Mouse (Mus musculus): ENCODE data around the gene Col23a1.
"Not testable (repeated sequence)": the region's sequence is repeated elsewhere in the genome, so short reads cannot be mapped to it uniquely, and the experiment has no call there.

Gene Col23a1

GRCm38 (mm10) chr11:51597553-51597952 lies 307.8 kb downstream of the Col23a1 start:
- DNase-seq: no peak

- DNase-seq: no peak
Observed at GRCm38 (mm10) chr11:51602253-51602652, 312.5 kb downstream of the Col23a1 start.

- DNase-seq: peak; percentile 95
Observed at GRCm38 (mm10) chr11:51605602-51606446, 316.1 kb downstream of the Col23a1 start.

GRCm38 (mm10) chr11:51606447-51607095 lies 316.9 kb downstream of the Col23a1 start, which contains the start of gene Hnrnpab:
Gene Hnrnpab, minus strand, starts transcription at chr11:51606847.
- peak; percentile 98 for DNase-seq

GRCm38 (mm10) chr11:51607096-51607738 lies 317.5 kb downstream of the Col23a1 start:
- DNase-seq: no peak

- no peak for DNase-seq
Observed at GRCm38 (mm10) chr11:51609266-51609909, 319.7 kb downstream of the Col23a1 start.

GRCm38 (mm10) chr11:51609940-51610339 lies 320.2 kb downstream of the Col23a1 start:
- DNase-seq: not testable (repeated sequence)

GRCm38 (mm10) chr11:51614256-51614655 lies 324.5 kb downstream of the Col23a1 start:
- no peak for DNase-seq

- DNase-seq: peak; percentile 36
Observed at GRCm38 (mm10) chr11:51615129-51615528, 325.4 kb downstream of the Col23a1 start.

GRCm38 (mm10) chr11:51615601-51616000 lies 325.9 kb downstream of the Col23a1 start:
- DNase-seq: peak; percentile 83

- DNase-seq: not testable (repeated sequence)
Observed at GRCm38 (mm10) chr11:51616113-51616512, 326.4 kb downstream of the Col23a1 start.

- DNase-seq: peak; percentile 82
Observed at GRCm38 (mm10) chr11:51617693-51618092, 328.0 kb downstream of the Col23a1 start.

GRCm38 (mm10) chr11:51618894-51619408 lies 329.2 kb downstream of the Col23a1 start:
- DNase-seq: no peak

- peak; percentile 97 for DNase-seq
Observed at GRCm38 (mm10) chr11:51619409-51620060, 329.8 kb downstream of the Col23a1 start, which contains the start of gene Nhp2. Gene Nhp2, plus strand, starts transcription at chr11:51619735.

GRCm38 (mm10) chr11:51620084-51620483 lies 330.4 kb downstream of the Col23a1 start:
- no peak for DNase-seq

GRCm38 (mm10) chr11:51621776-51622175 lies 332.1 kb downstream of the Col23a1 start:
- DNase-seq: no peak

- no peak for DNase-seq
Observed at GRCm38 (mm10) chr11:51622971-51623491, 333.3 kb downstream of the Col23a1 start.

- DNase-seq: no peak
Observed at GRCm38 (mm10) chr11:51625187-51625820, 335.6 kb downstream of the Col23a1 start.

- no peak for DNase-seq
Observed at GRCm38 (mm10) chr11:51627425-51627824, 337.7 kb downstream of the Col23a1 start.

- DNase-seq: no peak
Observed at GRCm38 (mm10) chr11:51627907-51628306, 338.2 kb downstream of the Col23a1 start.

GRCm38 (mm10) chr11:51629651-51630314 lies 340.1 kb downstream of the Col23a1 start:
- DNase-seq: no peak

Data from kidney, postnatal 14 days (tissue).